Mouse (Mus musculus): ENCODE measurements around the gene Pola1.

- TF ChIP-seq POLR2A (IDR thresholded peaks at IDR 0.05; ENCODE audit: insufficient read length, low read depth) (no peak), USF1 (IDR thresholded peaks at IDR 0.05; ENCODE audit: low read depth) (no peak), MAX (IDR thresholded peaks at IDR 0.05; ENCODE audit: low read depth) (no peak), POLR2AphosphoS2 (IDR thresholded peaks at IDR 0.05; ENCODE audit: insufficient read length, low read depth) (no peak)
Measured at GRCm38 (mm10) chrX:93602214-93602613, 29.7 kb downstream of the Pola1 start.

Measured in myocyte (in vitro differentiated cells).